Mouse (Mus musculus) MEL (cell line): ENCODE measurements around the gene Sc5d. TPM values are rescaled to one million over a fixed set of nuclear protein-coding genes. Genes with fewer than 3 reads are reported as not detected.

ENCODE experiments used
- DNase-seq: peaks from one replicate; pipeline ENCODE4 v3.0.0; 2011; ENCODE audit warnings: low read depth, low spot score
- H3K27ac ChIP-seq: 2 replicates; pipeline ENCODE4 v1.5.1; 2012; ENCODE audit warnings: low read depth, mild to moderate bottlenecking, control low read depth, low read length, moderate library complexity; ENCODE audit not compliant: control insufficient read depth
- H3K27me3 ChIP-seq, 2 experiments: fragments of 150-350 bp in 1 of 2; sonication (generic) in 1 of 2; 2 replicates each; pipeline ENCODE4 v1.6.1; 2012; ENCODE audit warnings: low read length in 2 of 2, mild to moderate bottlenecking in 2 of 2, improper control_type of control experiment in 1 of 2, moderate library complexity in 1 of 2; ENCODE audit not compliant: insufficient read depth in 2 of 2, control insufficient read depth in 1 of 2
- H3K36me3 ChIP-seq, 2 experiments: 2 replicates each; pipeline ENCODE4 v1.6.1; 2012 to 2014; ENCODE audit warnings: low read length in 2 of 2, improper control_type of control experiment in 1 of 2, inconsistent platforms in 1 of 2, mild to moderate bottlenecking in 1 of 2; ENCODE audit not compliant: insufficient read depth in 2 of 2, control insufficient read depth in 1 of 2
- H3K4me1 ChIP-seq, 2 experiments: fragments of 150-350 bp in 1 of 2; sonication (generic) in 1 of 2; 2 replicates each; pipeline ENCODE4 v1.6.1; 2012; ENCODE audit warnings: low read length in 2 of 2, improper control_type of control experiment in 1 of 2, mild to moderate bottlenecking in 1 of 2; ENCODE audit not compliant: insufficient read depth in 2 of 2, control insufficient read depth in 1 of 2
- H3K4me3 ChIP-seq, 2 experiments: fragments of 150-350 bp in 1 of 2; sonication (generic) in 1 of 2; 2 replicates each; pipeline ENCODE4 v1.5.1; 2012; ENCODE audit warnings: low read depth in 2 of 2, low read length in 2 of 2, mild to moderate bottlenecking in 2 of 2, moderate library complexity in 2 of 2, control low read depth in 1 of 2, improper control_type of control experiment in 1 of 2; ENCODE audit not compliant: control insufficient read depth in 1 of 2, insufficient read depth in 1 of 2
- H3K79me2 ChIP-seq: 2 replicates; pipeline ENCODE4 v1.6.1; 2012; ENCODE audit warnings: mild to moderate bottlenecking, low read length, moderate library complexity; ENCODE audit not compliant: control insufficient read depth, poor library complexity, insufficient read depth
- H3K9ac ChIP-seq: 2 replicates; pipeline ENCODE4 v1.6.1; 2012; ENCODE audit warnings: low read depth, mild to moderate bottlenecking, control low read depth, low read length, moderate library complexity; ENCODE audit not compliant: control insufficient read depth, poor library complexity, severe bottlenecking
- H3K9me3 ChIP-seq: fragments of 150-350 bp; sonication (generic); replicated peaks from 2 replicates; pipeline ENCODE4 v1.6.1; 2012; ENCODE audit warnings: mild to moderate bottlenecking, low read length, improper control_type of control experiment, moderate library complexity; ENCODE audit not compliant: insufficient read depth
- BHLHE40 ChIP-seq: IDR thresholded peaks from 2 replicates; pipeline ENCODE4 v1.6.1; 2012; ENCODE audit warnings: low read depth, mild to moderate bottlenecking, inconsistent platforms, low read length, improper control_type of control experiment, borderline replicate concordance
- CHD1 ChIP-seq: IDR thresholded peaks from 2 replicates; pipeline ENCODE4 v1.6.1; 2012; ENCODE audit warnings: low read depth, mild to moderate bottlenecking, inconsistent platforms, low read length, improper control_type of control experiment
- CHD2 ChIP-seq: IDR thresholded peaks from 2 replicates; pipeline ENCODE4 v1.6.1; 2011; ENCODE audit warnings: low read length, improper control_type of control experiment
- CTCF ChIP-seq, 3 experiments: IDR thresholded peaks in 2 of 3; conservative IDR thresholded peaks in 1 of 3; 2 replicates each; pipeline ENCODE4 v1.5.1; 2011 to 2012; ENCODE audit warnings: low read length in 3 of 3, low read depth in 2 of 3, mild to moderate bottlenecking in 2 of 3, improper control_type of control experiment in 1 of 3, inconsistent platforms in 1 of 3, mixed read lengths in 1 of 3, moderate library complexity in 1 of 3; ENCODE audit not compliant: control insufficient read depth in 1 of 3, insufficient read depth in 1 of 3, poor library complexity in 1 of 3, severe bottlenecking in 1 of 3
- ELF1 ChIP-seq: IDR thresholded peaks from 2 replicates; pipeline ENCODE4 v1.6.1; 2014; ENCODE audit warnings: low read depth, mild to moderate bottlenecking, inconsistent platforms, low read length, improper control_type of control experiment, moderate library complexity
- GABPA ChIP-seq: IDR thresholded peaks from 2 replicates; pipeline ENCODE4 v1.6.1; 2012; ENCODE audit warnings: low read depth, mild to moderate bottlenecking, inconsistent platforms, low read length, improper control_type of control experiment, moderate library complexity
- GATA1 ChIP-seq: IDR thresholded peaks from 2 replicates; pipeline ENCODE4 v1.6.1; 2011; ENCODE audit warnings: low read depth, low read length, improper control_type of control experiment
- HCFC1 ChIP-seq: IDR thresholded peaks from 2 replicates; pipeline ENCODE4 v1.6.1; 2012; ENCODE audit warnings: low read depth, mild to moderate bottlenecking, inconsistent platforms, low read length, improper control_type of control experiment, moderate library complexity
- JUND ChIP-seq: IDR thresholded peaks from 2 replicates; pipeline ENCODE4 v1.6.1; 2011; ENCODE audit warnings: low read depth, mild to moderate bottlenecking, improper control_type of control experiment, low read length
- KAT2A ChIP-seq: conservative IDR thresholded peaks from 2 replicates; pipeline ENCODE4 v1.6.1; 2012; ENCODE audit warnings: low read depth, low read length, improper control_type of control experiment, inconsistent platforms
- MAX ChIP-seq: IDR thresholded peaks from 2 replicates; pipeline ENCODE4 v1.6.1; 2011; ENCODE audit warnings: low read length, improper control_type of control experiment
- MXI1 ChIP-seq: IDR thresholded peaks from 2 replicates; pipeline ENCODE4 v1.6.1; 2011; ENCODE audit warnings: mild to moderate bottlenecking, low read depth, low read length, improper control_type of control experiment
- MYB ChIP-seq: IDR thresholded peaks from 2 replicates; pipeline ENCODE4 v1.6.1; 2011; ENCODE audit warnings: mild to moderate bottlenecking, low read depth, low read length, improper control_type of control experiment
- MYC ChIP-seq: IDR thresholded peaks from 2 replicates; pipeline ENCODE4 v1.6.1; 2011; ENCODE audit warnings: low read depth, mild to moderate bottlenecking, low read length, improper control_type of control experiment, moderate library complexity
- NELFE ChIP-seq: IDR thresholded peaks from 2 replicates; pipeline ENCODE4 v1.6.1; 2011; ENCODE audit warnings: low read depth, low read length, improper control_type of control experiment
- POLR2A ChIP-seq, 2 experiments: IDR thresholded peaks; 2 replicates each; pipeline ENCODE4 v1.6.1; 2011 to 2012; ENCODE audit warnings: low read length in 2 of 2, mild to moderate bottlenecking in 2 of 2, control low read depth in 1 of 2, improper control_type of control experiment in 1 of 2, low read depth in 1 of 2, moderate library complexity in 1 of 2; ENCODE audit not compliant: control insufficient read depth in 1 of 2, insufficient read depth in 1 of 2, poor library complexity in 1 of 2
- POLR2AphosphoS2 ChIP-seq: IDR thresholded peaks from 2 replicates; pipeline ENCODE4 v1.6.1; 2011; ENCODE audit warnings: low read length, improper control_type of control experiment
- RAD21 ChIP-seq: IDR thresholded peaks from 2 replicates; pipeline ENCODE4 v1.6.1; 2011; ENCODE audit warnings: mild to moderate bottlenecking, low read depth, low read length, improper control_type of control experiment
- RCOR1 ChIP-seq: IDR thresholded peaks from 2 replicates; pipeline ENCODE4 v1.6.1; 2012; ENCODE audit warnings: low read depth, mild to moderate bottlenecking, inconsistent platforms, low read length, improper control_type of control experiment
- SIN3A ChIP-seq: IDR thresholded peaks from 2 replicates; pipeline ENCODE4 v1.6.1; 2012; ENCODE audit warnings: low read length, improper control_type of control experiment, inconsistent platforms
- SMC3 ChIP-seq: IDR thresholded peaks from 2 replicates; pipeline ENCODE4 v1.6.1; 2011; ENCODE audit warnings: low read depth, low read length, improper control_type of control experiment
- TCF12 ChIP-seq: IDR thresholded peaks from 2 replicates; pipeline ENCODE4 v1.6.1; 2014; ENCODE audit warnings: low read depth, mild to moderate bottlenecking, inconsistent platforms, low read length, improper control_type of control experiment, moderate library complexity
- USF1 ChIP-seq: IDR thresholded peaks from 2 replicates; pipeline ENCODE4 v1.6.1; 2014; ENCODE audit warnings: low read depth, mild to moderate bottlenecking, inconsistent platforms, low read length, improper control_type of control experiment, moderate library complexity
- USF2 ChIP-seq, 2 experiments: IDR thresholded peaks; 2 replicates each; pipeline ENCODE4 v1.6.1; 2011 to 2012; ENCODE audit warnings: improper control_type of control experiment in 2 of 2, low read length in 2 of 2, borderline replicate concordance in 1 of 2, inconsistent platforms in 1 of 2, low read depth in 1 of 2, mild to moderate bottlenecking in 1 of 2; ENCODE audit not compliant: insufficient read depth in 1 of 2
- ZC3H11A ChIP-seq: IDR thresholded peaks from 2 replicates; pipeline ENCODE4 v1.6.1; 2012; ENCODE audit warnings: low read depth, mild to moderate bottlenecking, inconsistent platforms, low read length, improper control_type of control experiment
- ZMIZ1 ChIP-seq: IDR thresholded peaks from 2 replicates; pipeline ENCODE4 v1.6.1; 2012; ENCODE audit warnings: low read depth, mild to moderate bottlenecking, inconsistent platforms, low read length, improper control_type of control experiment, moderate library complexity
- polyA plus RNA-seq, 2 experiments: library from polyadenylated mRNA; stranded (reverse) in 1 of 2; unstranded in 1 of 2; fragments of >175 nt in 1 of 2; fragments of >200 nt in 1 of 2; gene quantifications; 2 replicates each; pipeline versions ENCODE4 v1.2.1 to v1.2.4; 2012; ENCODE audit warnings: low replicate concordance in 2 of 2, low read depth in 1 of 2; ENCODE audit not compliant: insufficient read length in 2 of 2, insufficient read depth in 1 of 2, missing spikeins in 1 of 2
- total RNA-seq: library from RNA; depleted of rRNA; stranded (reverse); fragments of 300-350 nt; gene quantifications from 2 replicates; pipeline ENCODE4 v1.2.3, GENCODE M21; 2012

Gene Sc5d
- total and polyA plus RNA-seq, 3 experiments = 17.9 to 24.2 TPM; not detected in 1

- peaks cover 0 to 9% of the 10 kb centered on the region in 2 experiments; a peak in 2 of 4 replicates for H3K4me1 ChIP-seq
- H3K4me3 ChIP-seq = no peak overlapping the region
- no peaks in the 10 kb centered on the region for H3K27me3 ChIP-seq
- H3K27ac ChIP-seq = no peak overlapping the region
- H3K9ac ChIP-seq = no peak overlapping the region
- H3K9me3 ChIP-seq = no peaks in the 10 kb centered on the region
- TF ChIP-seq USF2 (IDR thresholded peaks at IDR 0.05; ENCODE audit: borderline replicate concordance in 1 of 2, insufficient read depth in 1 of 2, low read depth in 1 of 2, low read length in 2 of 2) = no peak
- TF ChIP-seq GABPA = no peak
- TF ChIP-seq MYC = no peak
- no peak for TF ChIP-seq CTCF (IDR thresholded peaks at IDR 0.05 in 2 of 3, conservative IDR thresholded peaks at IDR 0.05 in 1 of 3; ENCODE audit: control insufficient read depth in 1 of 3, insufficient read depth in 1 of 3, low read depth in 2 of 3, low read length in 3 of 3, poor library complexity in 1 of 3, severe bottlenecking in 1 of 3)
- TF ChIP-seq NELFE = no peak
- TF ChIP-seq CHD2 = no peak
- no peak for TF ChIP-seq CHD1
- TF ChIP-seq HCFC1 = no peak
- no peak for TF ChIP-seq ELF1
- TF ChIP-seq MXI1 = no peak
- TF ChIP-seq MYB = no peak
- TF ChIP-seq ZC3H11A = no peak
- no peak for TF ChIP-seq SIN3A
- H3K79me2 ChIP-seq = peaks cover 6% of the 10 kb centered on the region
- DNase-seq = no peak
- peaks cover 0 to 9% of the 10 kb centered on the region in 2 experiments; a peak in 3 of 4 replicates for H3K36me3 ChIP-seq
Observed at GRCm38 (mm10) chr9:42260481-42260880, 3.6 kb downstream of the Sc5d start.

- TF ChIP-seq ZMIZ1 (no peak), POLR2A (IDR thresholded peaks at IDR 0.05; ENCODE audit: control insufficient read depth in 1 of 2, insufficient read depth in 1 of 2, low read depth in 1 of 2, low read length in 2 of 2, poor library complexity in 1 of 2) (no peak), MAX (no peak), ELF1 (no peak), RAD21 (no peak), NELFE (no peak), POLR2AphosphoS2 (no peak), SIN3A (no peak), ZC3H11A (no peak), BHLHE40 (no peak), KAT2A (no peak), GATA1 (no peak), USF1 (no peak), SMC3 (no peak), MYC (no peak), CHD1 (no peak), RCOR1 (no peak), TCF12 (no peak), JUND (no peak)
- TF ChIP-seq, all 39 proteins: peak for 0
- Histone ChIP-seq H3K79me2 (no peaks in the 10 kb centered on the region), H3K36me3 (no peaks in the 10 kb centered on the region; a peak in 2 of 4 replicates), H3K27me3 (no peaks in the 10 kb centered on the region), H3K4me3 (no peak overlapping the region), H3K9me3 (no peaks in the 10 kb centered on the region), H3K4me1 (0 out of 4 replicates have a peak, but pooled peaks cover 0 to 1% of the 10 kb centered on the region in 2 experiments), H3K27ac (no peak overlapping the region), H3K9ac (no peak overlapping the region)
- DNase-seq = no peak
Observed at GRCm38 (mm10) chr9:42249112-42249511, 14.9 kb downstream of the Sc5d start.
